Mouse (Mus musculus) heart, adult 2 months (tissue): ENCODE measurements around the gene Celf2. TPM values are rescaled to one million over a fixed set of nuclear protein-coding genes. Genes with fewer than 3 reads are reported as not detected.
A peak's percentile ranks its signal among the peaks of the same experiment; 100 is the strongest.

Experiments used
- DNase-seq, 2 experiments: peaks; one replicate each; pipeline ENCODE4 v3.0.0; 2021
- H3K27ac ChIP-seq: fragments of 200-600 bp; 2 replicates; pipeline ENCODE4 v1.8.1; 2022
- H3K27me3 ChIP-seq: fragments of 200-500 bp; 2 replicates; pipeline ENCODE4 v1.6.1; 2012; ENCODE audit warnings: mild to moderate bottlenecking, low read length, inconsistent platforms, mixed read lengths; ENCODE audit not compliant: control insufficient read depth, insufficient read depth
- H3K36me3 ChIP-seq: fragments of 200-500 bp; 2 replicates; pipeline ENCODE4 v1.6.1; 2012; ENCODE audit warnings: low read length, inconsistent platforms; ENCODE audit not compliant: control insufficient read depth, insufficient read depth
- H3K4me1 ChIP-seq: fragments of 200-500 bp; 2 replicates; pipeline ENCODE4 v1.6.1; 2011; ENCODE audit warnings: low read length; ENCODE audit not compliant: control insufficient read depth, insufficient read depth
- H3K4me3 ChIP-seq: fragments of 200-600 bp; 2 replicates; pipeline ENCODE4 v1.8.1; 2022
- H3K79me2 ChIP-seq: fragments of 200-500 bp; replicated peaks from 2 replicates; pipeline ENCODE4 v1.6.1; 2012; ENCODE audit warnings: mild to moderate bottlenecking, inconsistent platforms, low read length, moderate library complexity, mixed read lengths; ENCODE audit not compliant: control insufficient read depth, insufficient read depth
- H3K9ac ChIP-seq: fragments of 200-500 bp; 2 replicates; pipeline ENCODE4 v1.6.1; 2012; ENCODE audit warnings: low read depth, mild to moderate bottlenecking, control low read depth, inconsistent platforms, low read length, mixed read lengths
- CTCF ChIP-seq: fragments of 200-600 bp; IDR thresholded peaks from 2 replicates; pipeline ENCODE4 v1.8.1; 2022; ENCODE audit warnings: antibody characterized with exemption, mild to moderate bottlenecking, moderate library complexity
- EP300 ChIP-seq: fragments of 200-500 bp; IDR thresholded peaks from 2 replicates; pipeline ENCODE4 v1.6.1; 2011; ENCODE audit warnings: low read depth, low read length, control low read depth; ENCODE audit not compliant: insufficient read depth
- POLR2A ChIP-seq: fragments of 200-500 bp; IDR thresholded peaks from 2 replicates; pipeline ENCODE4 v1.6.1; 2011; ENCODE audit warnings: mild to moderate bottlenecking, low read depth, low read length, control low read depth; ENCODE audit not compliant: insufficient read depth
- WGBS: fragments of 180-500 bp; shearing (Covaris S2); methylation state at CpG from one replicate; pipeline ENCODE4 v1.1.7; 2018; 5-methylcytosine and 5-hydroxymethylcytosine counted together
- intact Hi-C: fragments of 180-260 bp; cut with DNase I; formaldehyde crosslinking; loops from one replicate; pipeline ENCODE4 v1.15.1; 2025
- polyA plus RNA-seq: library from polyadenylated mRNA; depleted of rRNA; stranded (reverse); fragments of >200 nt; gene quantifications from 2 replicates; pipeline ENCODE4 v1.2.3, GENCODE M21; 2012
- total RNA-seq, 2 experiments: library from RNA; stranded (reverse); gene quantifications; 2 replicates each; pipeline ENCODE4 v1.2.3; 2021

The Celf2 gene
- total and polyA plus RNA-seq, 3 experiments, result 38.1 to 63.9 (median 56.7) TPM

DNA sequence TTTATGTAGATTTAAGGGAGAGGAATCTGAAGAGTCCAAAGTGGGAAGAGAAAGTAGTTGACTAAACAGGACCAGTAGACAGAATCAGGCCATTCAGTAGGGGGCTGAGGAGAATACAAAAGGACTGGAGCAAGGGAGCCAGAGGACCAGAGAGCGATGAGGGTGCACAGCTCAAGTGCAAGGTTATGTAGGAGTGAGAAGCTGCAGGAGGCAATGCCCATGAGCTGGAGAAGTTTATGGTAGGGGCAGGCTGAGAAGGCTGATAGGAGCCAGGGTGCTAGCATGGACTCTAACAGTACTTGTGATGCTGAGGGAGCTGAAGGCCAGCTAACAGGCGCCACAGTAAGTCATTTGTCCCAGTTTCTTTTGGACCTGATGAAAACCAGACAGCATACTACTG is 718.5 kb downstream of the Celf2 start:
- no peak for DNase-seq
- H3K27ac ChIP-seq, result no peak overlapping the region
- H3K79me2 ChIP-seq, result no peaks in the 10 kb centered on the region
- H3K36me3 ChIP-seq, result no peaks in the 10 kb centered on the region
- H3K9ac ChIP-seq, result no peak overlapping the region
- 75% methylated on average over 2 of the region's 2 CpGs for WGBS
- H3K27me3 ChIP-seq, result no peaks in the 10 kb centered on the region
- no peak overlapping the region for H3K4me3 ChIP-seq
- peaks cover 3% of the 10 kb centered on the region for H3K4me1 ChIP-seq
- intact Hi-C loops, result no loop called here
- TF ChIP-seq POLR2A (no peak), EP300 (no peak), CTCF (no peak)

- DNase-seq, result no peak
- Histone ChIP-seq H3K9ac (no peak overlapping the region), H3K79me2 (no peaks in the 10 kb centered on the region), H3K36me3 (no peaks in the 10 kb centered on the region), H3K27ac (no peak overlapping the region), H3K27me3 (no peaks in the 10 kb centered on the region), H3K4me1 (peaks cover 1% of the 10 kb centered on the region; the same call in 1 of the 2 replicates), H3K4me3 (no peak overlapping the region)
- intact Hi-C loops, result no loop called here
- 59% methylated on average over 3 of the region's 3 CpGs for WGBS
- TF ChIP-seq CTCF (0 out of 2 replicates have a peak, but pooled peaks have one; percentile 16), EP300 (no peak)
These were observed 722.7 kb downstream of the Celf2 start for GRCm38 (mm10) chr2:6786494-6787144.

- no peak overlapping the region for H3K4me3 ChIP-seq
- no peak overlapping the region for H3K27ac ChIP-seq
- DNase-seq, result no peak
- no peaks in the 10 kb centered on the region for H3K27me3 ChIP-seq
- TF ChIP-seq EP300 (no peak), POLR2A (no peak), CTCF (no peak)
- intact Hi-C loops, result no loop called here
- 91% methylated on average over 2 of the region's 2 CpGs for WGBS
- no peak overlapping the region for H3K9ac ChIP-seq
- H3K36me3 ChIP-seq, result no peaks in the 10 kb centered on the region
- no peaks in the 10 kb centered on the region for H3K79me2 ChIP-seq
- H3K4me1 ChIP-seq, result no peaks in the 10 kb centered on the region
These were observed 739.1 kb downstream of the Celf2 start for GRCm38 (mm10) chr2:6770214-6770613.

DNA sequence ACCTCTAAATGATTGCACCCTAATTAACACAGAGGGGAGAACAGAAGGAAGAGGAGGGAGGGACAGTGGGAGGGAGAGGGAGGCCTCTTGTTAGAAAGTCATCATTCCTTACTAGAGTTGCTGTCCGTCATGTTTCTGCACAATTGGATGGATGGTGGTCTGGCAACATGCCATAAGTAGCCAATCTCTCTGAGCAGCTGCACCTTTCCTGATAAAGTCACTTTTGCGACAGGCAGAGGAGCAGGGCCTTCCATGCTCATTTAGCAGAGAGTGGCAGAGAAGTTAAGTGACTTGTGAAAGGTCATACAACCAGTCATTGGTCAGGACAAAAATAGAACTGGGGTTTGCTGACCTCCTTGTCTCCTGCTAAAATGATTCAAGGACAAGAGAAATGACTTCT is 747.0 kb downstream of the Celf2 start:
- Histone ChIP-seq H3K4me3 (no peak overlapping the region), H3K27me3 (no peaks in the 10 kb centered on the region), H3K27ac (no peak overlapping the region), H3K36me3 (no peaks in the 10 kb centered on the region), H3K9ac (no peak overlapping the region), H3K4me1 (peaks cover 2% of the 10 kb centered on the region; the same call in 1 of the 2 replicates), H3K79me2 (no peaks in the 10 kb centered on the region)
- 24% methylated on average over 2 of the region's 2 CpGs for WGBS
- TF ChIP-seq EP300, result no peak
- TF ChIP-seq POLR2A, result no peak
- no peak for TF ChIP-seq CTCF
- no peak for DNase-seq
- intact Hi-C loops, result no loop called here

DNA sequence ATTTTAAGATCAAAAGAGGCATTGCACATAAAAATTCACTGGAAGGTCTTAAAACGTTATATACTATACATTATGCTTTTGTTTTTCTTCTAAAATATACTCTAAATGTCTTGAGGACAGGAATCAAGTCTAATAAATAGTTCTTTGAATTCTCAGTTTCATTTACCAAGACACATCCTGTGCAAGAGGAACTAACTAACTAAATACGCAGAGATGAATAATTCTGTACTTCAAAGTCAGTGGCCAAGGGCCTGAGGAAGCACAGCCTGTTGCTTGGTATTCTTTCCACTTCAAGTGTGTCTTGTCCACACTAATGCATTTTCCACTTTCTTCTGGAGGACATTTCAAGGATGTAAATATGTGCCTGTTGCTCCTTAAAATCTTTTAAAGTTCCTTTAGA is 766.2 kb downstream of the Celf2 start:
- no peak for DNase-seq
- H3K9ac ChIP-seq, result no peak overlapping the region
- intact Hi-C loops, result loop anchor here (10.0 kb wide), 1 partner anchor 342 kb away; no protein-coding TSS in a partner anchor

GRCm38 (mm10) chr2:6739998-6740668 is 769.2 kb downstream of the Celf2 start:
- intact Hi-C loops, result loop anchor here (10.0 kb wide), 1 partner anchor 345 kb away; no protein-coding TSS in a partner anchor
- Histone ChIP-seq H3K4me1 (no peaks in the 10 kb centered on the region), H3K27me3 (no peaks in the 10 kb centered on the region), H3K9ac (no peak overlapping the region), H3K27ac (no peak overlapping the region), H3K79me2 (no peaks in the 10 kb centered on the region), H3K4me3 (no peak overlapping the region), H3K36me3 (no peaks in the 10 kb centered on the region)
- 43% methylated on average over 4 of the region's 4 CpGs for WGBS
- no peak for DNase-seq
- TF ChIP-seq CTCF (peak; percentile 33), POLR2A (no peak), EP300 (peak; percentile 58; the same call in 1 of the 2 replicates)

More for the DNA sequence above, 766.2 kb downstream of the Celf2 start:
- Histone ChIP-seq H3K27ac (no peak overlapping the region), H3K79me2 (no peaks in the 10 kb centered on the region), H3K4me3 (no peak overlapping the region), H3K4me1 (no peaks in the 10 kb centered on the region; the same call in 1 of the 2 replicates), H3K36me3 (no peaks in the 10 kb centered on the region), H3K27me3 (no peaks in the 10 kb centered on the region)
- TF ChIP-seq CTCF (no peak), POLR2A (no peak), EP300 (no peak)
- WGBS, result 74% methylated on average over 2 of the region's 2 CpGs
